Mouse (Mus musculus) heart, embryonic 12.5 days (tissue): ENCODE measurements around the gene Cutal. TPM values are rescaled to one million over a fixed set of nuclear protein-coding genes. Genes with fewer than 3 reads are reported as not detected.

Experiments
- ATAC-seq: fragments of 200-750 bp; cut with Nextera tagmentation; 2 replicates; pipeline ENCODE4 v1.8.0; 2017; ENCODE audit warnings: moderate TSS enrichment, moderate library complexity; ENCODE audit not compliant: insufficient number of reproducible peaks, low FRiP score
- H3K27ac ChIP-seq: fragments of 300-500 bp; sonication (generic); 2 replicates; pipeline ENCODE4 v1.5.1; 2016; ENCODE audit warnings: mild to moderate bottlenecking, moderate library complexity; ENCODE audit not compliant: poor library complexity, severe bottlenecking
- H3K27me3 ChIP-seq: fragments of 300-500 bp; sonication (generic); replicated peaks from 2 replicates; pipeline ENCODE4 v1.6.1; 2016; ENCODE audit warnings: mild to moderate bottlenecking, moderate library complexity
- H3K36me3 ChIP-seq: fragments of 300-500 bp; sonication (generic); 2 replicates; pipeline ENCODE4 v1.6.1; 2016; ENCODE audit warnings: mild to moderate bottlenecking, moderate library complexity
- H3K4me1 ChIP-seq: fragments of 300-500 bp; sonication (generic); replicated peaks from 2 replicates; pipeline ENCODE4 v1.6.1; 2016; ENCODE audit warnings: mild to moderate bottlenecking
- H3K4me2 ChIP-seq: fragments of 300-500 bp; sonication (generic); 2 replicates; pipeline ENCODE4 v1.6.1; 2016; ENCODE audit warnings: mild to moderate bottlenecking, moderate library complexity
- H3K4me3 ChIP-seq: fragments of 300-500 bp; sonication (generic); 2 replicates; pipeline ENCODE4 v1.5.1; 2016; ENCODE audit warnings: mild to moderate bottlenecking
- H3K9ac ChIP-seq: fragments of 300-500 bp; sonication (generic); 2 replicates; pipeline ENCODE4 v1.6.1; 2016; ENCODE audit warnings: mild to moderate bottlenecking, moderate library complexity
- H3K9me3 ChIP-seq: fragments of 300-500 bp; sonication (generic); replicated peaks from 2 replicates; pipeline ENCODE4 v1.6.1; 2016; ENCODE audit warnings: mild to moderate bottlenecking, moderate library complexity
- WGBS: fragments of 180-500 bp; shearing (Covaris S2); methylation state at CpG from one replicate; pipeline ENCODE4 v1.1.7; 2016; 5-methylcytosine and 5-hydroxymethylcytosine counted together
- polyA plus RNA-seq: library from polyadenylated mRNA; unstranded; fragments of >200 nt; fragmentation: Nextera tagmentation; extraction: Ambion mirVana; gene quantifications from 2 replicates; pipeline ENCODE4 v1.2.1, GENCODE M21; 2016

Gene Cutal
- polyA plus RNA-seq, 1 experiment from 2014 or later: not detected

DNA sequence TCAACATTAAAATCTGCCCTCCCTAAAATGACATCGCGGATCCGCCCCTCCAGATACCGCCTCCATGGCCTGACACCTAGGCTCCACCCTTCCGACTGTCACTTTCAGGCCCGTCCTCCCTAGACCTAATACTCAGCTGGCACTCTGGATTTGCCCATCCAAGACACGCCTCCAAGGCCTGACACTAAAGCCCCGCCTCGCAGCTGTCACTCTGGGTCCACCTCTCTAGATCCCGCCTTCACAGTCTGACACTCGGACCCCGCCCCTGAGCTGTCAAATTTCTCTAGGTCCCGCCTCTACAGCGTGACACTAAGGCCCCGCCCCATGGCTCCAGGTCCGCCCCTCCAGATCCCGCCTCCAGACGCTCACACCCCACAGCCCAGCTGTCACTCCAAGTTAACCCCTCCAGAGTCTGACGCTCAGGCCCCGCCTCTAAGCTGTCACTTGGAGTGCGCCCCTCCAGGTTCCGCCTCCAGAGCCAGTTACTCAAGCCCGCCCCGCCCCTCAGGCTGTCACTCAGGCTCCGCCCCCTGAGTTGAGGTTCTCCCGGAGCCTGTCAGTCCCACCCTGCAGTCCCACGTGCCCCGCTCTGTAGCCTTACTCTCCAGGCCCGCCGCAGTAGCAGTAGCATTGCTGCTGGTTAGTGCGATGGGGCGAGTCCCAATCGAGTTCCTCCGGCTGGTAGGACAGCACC, 30.8 kb downstream of the Cutal start:
- peak overlapping the region; percentile 79 for H3K4me2 ChIP-seq
- H3K27ac ChIP-seq: no peak overlapping the region; the same call in 1 of the 2 replicates
- peak; percentile 97 for ATAC-seq
- H3K36me3 ChIP-seq: no peaks in the 10 kb centered on the region
- peak overlapping the region; percentile 37 for H3K4me3 ChIP-seq
- H3K9ac ChIP-seq: peak overlapping the region; percentile 67; the same call in 1 of the 2 replicates
- peaks cover 4% of the 10 kb centered on the region; the same call in 1 of the 2 replicates for H3K27me3 ChIP-seq
- H3K4me1 ChIP-seq: peaks cover 23% of the 10 kb centered on the region
- 1% methylated on average over 34 of the region's 34 CpGs for WGBS
- H3K9me3 ChIP-seq: no peaks in the 10 kb centered on the region

DNA sequence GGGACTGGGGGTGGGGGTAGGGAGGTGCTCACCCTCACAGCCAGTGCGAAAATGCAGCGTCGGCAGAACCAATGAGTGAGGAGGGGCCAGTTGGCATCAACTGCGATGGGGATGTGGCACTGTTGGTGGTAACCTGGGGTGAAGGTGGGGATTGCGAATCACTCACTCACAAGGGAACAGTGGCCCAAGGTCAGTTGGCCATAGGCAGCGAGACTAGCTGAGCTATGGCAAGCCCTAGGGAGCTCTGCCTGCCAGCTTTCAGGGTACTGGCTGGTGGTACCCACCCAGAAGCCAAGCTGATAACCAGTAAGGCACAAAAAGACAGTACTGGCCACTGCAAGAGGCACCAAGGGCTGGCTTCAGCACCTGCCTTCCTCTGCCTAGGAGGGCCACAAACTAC, 32.2 kb downstream of the Cutal start:
- Histone ChIP-seq H3K9me3 (no peaks in the 10 kb centered on the region), H3K27ac (no peak overlapping the region), H3K4me1 (peaks cover 23% of the 10 kb centered on the region), H3K9ac (no peak overlapping the region), H3K36me3 (no peaks in the 10 kb centered on the region), H3K4me2 (no peak overlapping the region), H3K4me3 (no peak overlapping the region), H3K27me3 (peaks cover 12% of the 10 kb centered on the region; the same call in 1 of the 2 replicates)
- no peak for ATAC-seq
- WGBS: 52% methylated on average over 6 of the region's 6 CpGs

DNA sequence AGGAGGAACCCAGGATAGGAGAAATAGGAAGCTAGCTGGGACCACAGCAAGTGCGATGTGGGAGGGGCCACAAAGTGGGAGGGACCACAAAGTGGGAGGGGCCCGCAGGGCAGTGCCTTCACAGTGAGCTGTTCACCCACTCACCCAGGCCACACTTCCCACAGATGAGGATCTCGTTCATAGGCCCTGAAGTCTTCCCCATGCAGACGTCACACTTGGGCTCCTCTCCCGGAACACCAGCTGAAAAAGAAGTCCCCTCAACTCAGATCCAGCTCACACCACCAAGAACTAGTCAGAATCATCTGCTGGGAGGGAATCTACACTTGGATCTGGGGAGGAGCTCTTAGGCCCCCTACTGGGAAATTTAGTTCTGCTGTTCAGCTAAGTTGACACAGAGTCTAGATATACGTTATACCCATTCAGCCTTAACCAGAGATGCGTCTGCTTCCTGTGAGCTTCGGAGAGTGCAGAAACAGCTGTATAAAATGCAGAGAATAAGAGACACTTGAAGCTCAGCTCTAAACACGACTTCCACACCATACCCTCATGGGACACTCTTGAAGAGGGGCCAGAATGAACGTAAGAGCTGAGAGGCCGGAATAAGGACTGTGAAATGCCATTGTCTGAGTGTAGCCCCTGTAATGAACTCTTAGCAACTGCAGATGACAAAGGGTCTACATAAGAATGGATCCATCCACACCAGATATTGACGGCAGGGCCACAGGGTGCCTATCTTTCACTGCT, 32.8 kb downstream of the Cutal start:
- H3K27me3 ChIP-seq: peaks cover 18% of the 10 kb centered on the region
- H3K4me3 ChIP-seq: no peak overlapping the region
- peaks cover 23% of the 10 kb centered on the region for H3K4me1 ChIP-seq
- no peak overlapping the region for H3K27ac ChIP-seq
- H3K4me2 ChIP-seq: no peak overlapping the region
- H3K9ac ChIP-seq: no peak overlapping the region
- no peak for ATAC-seq
- H3K9me3 ChIP-seq: no peaks in the 10 kb centered on the region
- H3K36me3 ChIP-seq: no peaks in the 10 kb centered on the region
- 51% methylated on average over 12 of the region's 12 CpGs for WGBS

DNA sequence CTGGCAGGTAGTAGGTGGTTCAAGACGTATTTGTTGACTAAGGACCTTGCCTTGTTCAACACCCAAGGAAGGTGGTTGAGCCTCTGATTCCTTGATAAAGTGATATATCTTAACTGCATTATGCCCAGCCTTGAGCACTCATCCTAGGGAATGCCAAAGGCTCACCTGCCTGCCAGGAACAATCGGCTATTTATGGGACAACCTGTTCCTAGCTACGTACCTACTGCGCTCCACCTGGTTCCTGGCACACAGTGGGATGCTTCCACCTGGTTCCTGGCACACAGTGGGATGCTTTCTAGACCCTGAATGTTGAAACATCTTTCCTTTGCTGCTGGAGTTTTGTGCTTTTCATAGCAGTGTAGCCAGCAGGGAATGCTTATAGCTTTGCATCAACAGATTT, 35.5 kb downstream of the Cutal start:
- ATAC-seq: no peak
- H3K9ac ChIP-seq: no peak overlapping the region
- H3K27me3 ChIP-seq: peaks cover 32% of the 10 kb centered on the region
- no peak overlapping the region for H3K4me2 ChIP-seq
- no peak overlapping the region for H3K4me3 ChIP-seq
- H3K4me1 ChIP-seq: peaks cover 20% of the 10 kb centered on the region
- no peak overlapping the region for H3K27ac ChIP-seq
- H3K9me3 ChIP-seq: no peaks in the 10 kb centered on the region
- WGBS: 87% methylated on average over 4 of the region's 4 CpGs
- H3K36me3 ChIP-seq: no peaks in the 10 kb centered on the region

DNA sequence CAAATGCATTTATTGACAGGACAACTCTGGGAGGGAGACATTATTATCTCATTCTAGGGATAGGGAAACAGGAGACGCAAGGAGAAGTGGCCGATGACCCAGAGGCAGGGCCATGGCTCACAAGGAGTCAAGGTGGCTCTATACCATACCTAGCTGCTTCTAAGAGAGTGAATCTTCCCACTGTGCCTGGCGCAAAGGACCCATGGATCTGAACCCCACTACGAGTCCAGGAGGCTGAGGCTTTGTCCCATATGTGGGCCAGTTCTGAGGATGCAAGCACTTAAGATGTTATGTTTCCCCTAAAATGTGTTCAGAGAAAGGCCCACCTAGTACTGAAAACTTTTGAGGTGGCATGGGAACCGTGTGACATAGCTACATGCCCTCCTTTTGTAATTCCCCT, 37.7 kb downstream of the Cutal start:
- Histone ChIP-seq H3K9me3 (no peaks in the 10 kb centered on the region), H3K27me3 (peaks cover 32% of the 10 kb centered on the region), H3K9ac (no peak overlapping the region), H3K27ac (no peak overlapping the region), H3K36me3 (no peaks in the 10 kb centered on the region), H3K4me2 (no peak overlapping the region), H3K4me3 (no peak overlapping the region), H3K4me1 (peaks cover 27% of the 10 kb centered on the region)
- no peak for ATAC-seq
- 79% methylated on average over 5 of the region's 5 CpGs for WGBS

DNA sequence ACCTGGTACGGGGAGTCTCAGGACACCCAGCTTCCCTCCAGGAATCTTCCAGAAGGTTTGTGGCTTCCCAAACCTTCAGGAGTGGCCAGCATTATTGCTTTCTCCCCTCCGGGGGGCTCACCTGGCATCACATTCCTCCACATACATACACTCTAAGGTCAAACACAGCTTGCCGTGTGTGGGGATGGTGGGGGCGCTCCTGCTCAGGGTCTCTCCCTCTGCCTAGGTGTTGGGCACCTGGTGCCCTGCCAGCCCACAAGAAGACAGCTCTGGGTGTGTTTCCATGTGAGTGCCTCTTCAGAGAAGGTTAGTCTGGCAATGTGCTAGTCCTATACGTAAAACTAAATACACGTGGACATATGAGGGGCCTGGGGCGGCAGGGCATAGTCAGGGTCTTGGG, 38.4 kb downstream of the Cutal start:
- Histone ChIP-seq H3K9me3 (no peaks in the 10 kb centered on the region), H3K27me3 (peaks cover 32% of the 10 kb centered on the region), H3K4me1 (peaks cover 27% of the 10 kb centered on the region), H3K9ac (peak overlapping the region; percentile 76), H3K27ac (no peak overlapping the region), H3K4me2 (peak overlapping the region; percentile 97), H3K4me3 (peak overlapping the region; percentile 69), H3K36me3 (no peaks in the 10 kb centered on the region)
- 44% methylated on average over 7 of the region's 7 CpGs for WGBS
- ATAC-seq: 0 out of 2 replicates have a peak, but pooled peaks have one; percentile 8

DNA sequence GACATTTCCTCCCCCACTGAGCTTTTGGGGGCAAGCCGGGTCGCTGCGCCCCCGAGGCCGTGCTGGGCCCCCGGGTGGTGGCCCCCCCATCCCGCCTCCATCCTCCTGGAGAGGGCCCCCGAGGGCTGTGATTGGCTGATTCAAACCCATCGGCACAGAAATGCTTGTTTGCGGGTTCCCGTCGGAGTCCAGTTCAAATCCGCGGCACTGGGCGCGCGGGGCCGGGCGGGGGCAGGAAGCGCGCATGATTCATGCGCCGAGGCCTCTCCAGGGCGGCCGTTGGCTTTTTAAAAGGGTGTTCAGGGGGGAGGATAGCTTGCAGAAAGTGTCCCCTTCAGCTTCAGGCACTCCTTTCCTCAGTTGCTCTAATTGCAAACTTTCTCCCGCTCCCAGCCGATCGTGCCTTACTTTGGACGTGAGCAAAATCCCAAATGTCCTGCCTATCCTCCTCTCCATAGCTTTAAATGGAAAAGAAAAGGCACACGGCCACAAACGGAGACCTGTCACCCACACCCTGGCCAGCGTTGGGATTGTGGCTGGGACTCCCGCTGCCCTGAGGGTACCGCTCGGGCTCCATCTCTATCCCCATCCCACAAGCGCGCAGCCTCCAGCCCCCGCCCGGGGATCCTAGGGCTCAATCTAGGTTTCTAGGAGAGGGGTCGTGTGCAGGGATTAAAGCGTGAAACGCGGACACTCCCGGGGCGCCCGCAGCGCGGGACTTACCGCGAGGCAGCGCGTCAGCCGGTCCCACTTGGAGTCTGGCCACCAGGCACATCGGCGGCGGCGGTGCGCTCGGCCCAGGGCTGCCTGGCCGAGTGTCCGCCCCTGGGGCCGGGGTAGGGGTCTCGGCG, 39.2 kb downstream of the Cutal start, which contains the start of gene Phf19:
Gene Phf19, minus strand, starts transcription at position 809 of the 851 bp plus-strand sequence.
- WGBS: 1% methylated on average over 63 of the region's 64 CpGs
- H3K4me1 ChIP-seq: peaks cover 27% of the 10 kb centered on the region
- peak within 1 kb of the TSS; percentile 76 for H3K9ac ChIP-seq
- no peaks in the 10 kb centered on the region for H3K9me3 ChIP-seq
- peak within 1 kb of the TSS; percentile 50; the same call in 1 of the 2 replicates for H3K27ac ChIP-seq
- no peaks in the 10 kb centered on the region for H3K36me3 ChIP-seq
- peak within 1 kb of the TSS; percentile 97 for H3K4me2 ChIP-seq
- H3K4me3 ChIP-seq: peak within 1 kb of the TSS; percentile 69
- peaks cover 32% of the 10 kb centered on the region for H3K27me3 ChIP-seq
- ATAC-seq: peak; percentile 41

DNA sequence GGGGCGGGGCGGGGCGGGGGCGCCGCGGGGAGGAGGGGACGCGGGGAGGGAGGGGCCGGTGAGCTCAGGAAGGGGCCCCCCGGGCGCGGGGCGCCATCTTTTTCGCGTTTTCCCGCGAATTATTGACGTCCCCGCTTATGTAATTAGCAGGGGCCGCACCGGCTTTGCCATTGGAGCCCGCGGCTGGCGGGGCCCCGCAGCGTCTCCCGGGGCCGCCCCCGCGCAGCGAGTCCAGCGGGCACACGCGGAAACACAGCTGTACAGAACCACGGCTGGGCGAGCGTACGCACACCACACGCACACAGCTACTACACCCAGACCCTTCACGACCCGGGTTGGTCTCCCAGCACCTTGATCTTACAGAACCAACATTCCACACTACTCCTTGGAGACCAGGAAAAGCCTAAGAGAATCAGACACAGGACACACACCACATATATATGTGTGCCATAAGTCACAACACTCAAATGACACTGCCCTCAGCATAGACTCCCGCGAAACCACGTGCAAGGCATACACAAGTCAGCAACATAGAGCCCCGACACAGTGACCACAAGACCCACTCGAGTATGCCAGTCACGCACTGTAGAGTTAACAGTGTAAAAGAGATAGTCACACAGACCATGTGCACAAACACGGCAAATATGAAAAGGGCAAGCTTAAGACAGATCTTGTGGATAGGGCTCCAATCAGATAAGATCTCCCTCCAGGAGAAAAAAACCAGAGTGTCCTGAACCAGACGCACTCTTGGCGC, 40.0 kb downstream of the Cutal start:
- Histone ChIP-seq H3K27ac (peak overlapping the region; percentile 50; the same call in 1 of the 2 replicates), H3K4me2 (peak overlapping the region; percentile 97), H3K9me3 (no peaks in the 10 kb centered on the region), H3K36me3 (no peaks in the 10 kb centered on the region), H3K4me1 (peaks cover 27% of the 10 kb centered on the region), H3K9ac (peak overlapping the region; percentile 76), H3K4me3 (peak overlapping the region; percentile 69), H3K27me3 (peaks cover 32% of the 10 kb centered on the region)
- 3% methylated on average over 42 of the region's 50 CpGs for WGBS
- ATAC-seq: peak; percentile 57

DNA sequence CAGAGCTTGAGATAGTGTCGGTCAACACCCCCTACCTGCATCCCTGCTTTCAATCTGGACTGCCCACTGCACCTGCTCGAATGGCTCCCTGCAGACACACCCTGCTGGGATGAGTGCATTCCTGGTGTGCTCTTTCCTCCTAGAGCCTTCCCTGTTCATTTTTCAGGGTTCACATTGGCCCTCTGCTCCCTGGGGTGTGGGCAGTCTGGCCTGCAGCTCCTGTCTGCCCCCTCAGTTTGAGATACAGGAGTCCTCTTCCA, 40.6 kb downstream of the Cutal start:
- Histone ChIP-seq H3K36me3 (no peaks in the 10 kb centered on the region), H3K4me1 (peaks cover 27% of the 10 kb centered on the region), H3K9me3 (no peaks in the 10 kb centered on the region), H3K4me3 (peak overlapping the region; percentile 69; the same call in 1 of the 2 replicates), H3K27ac (peak overlapping the region; percentile 50; the same call in 1 of the 2 replicates), H3K9ac (0 out of 2 replicates have a peak overlapping the region, but pooled peaks have one; percentile 4), H3K4me2 (peak overlapping the region; percentile 97), H3K27me3 (peaks cover 29% of the 10 kb centered on the region)
- WGBS: 13% methylated on average over 2 of the region's 2 CpGs
- ATAC-seq: no peak

DNA sequence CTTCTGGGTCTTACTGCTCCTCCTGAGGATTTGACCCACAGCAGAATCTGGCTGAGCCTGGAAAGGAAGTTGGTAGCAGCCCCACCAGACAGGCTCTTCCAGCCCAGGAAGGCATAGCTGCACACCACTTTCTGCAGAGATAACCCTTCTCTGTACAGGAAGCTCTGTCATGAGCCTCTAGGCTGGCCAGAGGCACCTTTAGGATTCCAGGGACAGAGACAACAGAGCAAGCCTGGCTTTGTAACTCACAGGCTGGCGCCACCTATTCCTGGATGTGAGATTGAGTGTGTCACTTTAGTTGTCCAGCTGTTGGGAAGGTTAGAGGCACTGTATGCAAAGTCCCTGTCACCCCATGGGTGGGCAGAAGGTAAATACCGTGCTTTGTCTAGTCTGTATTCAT, 40.9 kb downstream of the Cutal start:
- Histone ChIP-seq H3K36me3 (no peaks in the 10 kb centered on the region), H3K4me2 (peak overlapping the region; percentile 97), H3K27ac (peak overlapping the region; percentile 50; the same call in 1 of the 2 replicates), H3K4me3 (no peak overlapping the region), H3K4me1 (peaks cover 27% of the 10 kb centered on the region), H3K9me3 (no peaks in the 10 kb centered on the region), H3K27me3 (peaks cover 28% of the 10 kb centered on the region), H3K9ac (no peak overlapping the region)
- 32% methylated on average over 2 of the region's 2 CpGs for WGBS
- ATAC-seq: 0 out of 2 replicates have a peak, but pooled peaks have one; percentile 20
